Mouse (Mus musculus): ENCODE results near the gene Flvcr1. TPM values are rescaled to one million over a fixed set of nuclear protein-coding genes. Genes with fewer than 3 reads are reported as not detected.

The Flvcr1 gene
- 1 to 10 TPM; 1.9 to 2.6 TPM for polyA plus RNA-seq (2012; fragmentation: generic; extraction: Trizol)

DNA sequence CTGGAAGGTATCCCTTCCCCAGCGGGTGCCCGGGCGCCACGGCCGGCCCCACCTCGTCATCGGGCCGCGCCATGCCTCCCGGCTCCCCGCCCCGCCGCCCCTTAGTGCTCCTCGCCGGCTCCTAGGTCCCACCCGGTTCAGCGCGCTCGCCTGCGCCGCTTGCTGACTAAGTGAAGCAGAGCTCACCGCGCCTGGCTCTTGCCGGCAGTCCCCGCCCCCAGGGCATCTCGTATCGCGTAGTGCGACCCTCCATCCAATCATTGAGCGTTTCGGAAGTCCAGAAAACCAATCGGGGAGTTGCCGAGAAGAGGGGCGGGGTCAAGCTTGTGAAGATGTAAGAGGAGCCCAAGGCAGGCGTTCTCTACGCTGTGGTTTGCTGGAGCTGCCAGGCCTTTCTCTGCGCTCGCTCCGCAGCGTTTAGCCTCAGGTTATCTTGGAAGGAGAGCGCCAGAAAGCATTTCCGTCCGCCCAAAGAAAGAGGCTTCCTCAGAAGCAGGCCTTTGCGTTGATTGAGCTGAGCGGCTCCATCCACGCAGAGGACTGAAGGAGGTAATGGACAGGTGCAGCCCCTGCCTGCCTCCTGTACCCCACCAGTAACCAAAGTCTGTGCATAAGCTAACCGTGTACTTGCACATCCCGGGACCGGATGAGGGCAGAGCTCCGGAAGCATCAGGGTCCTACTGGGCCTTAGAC lies at the start of gene Flvcr1:
Gene Flvcr1, minus strand, starts transcription at position 138 of the 693 bp plus-strand sequence.

DNA sequence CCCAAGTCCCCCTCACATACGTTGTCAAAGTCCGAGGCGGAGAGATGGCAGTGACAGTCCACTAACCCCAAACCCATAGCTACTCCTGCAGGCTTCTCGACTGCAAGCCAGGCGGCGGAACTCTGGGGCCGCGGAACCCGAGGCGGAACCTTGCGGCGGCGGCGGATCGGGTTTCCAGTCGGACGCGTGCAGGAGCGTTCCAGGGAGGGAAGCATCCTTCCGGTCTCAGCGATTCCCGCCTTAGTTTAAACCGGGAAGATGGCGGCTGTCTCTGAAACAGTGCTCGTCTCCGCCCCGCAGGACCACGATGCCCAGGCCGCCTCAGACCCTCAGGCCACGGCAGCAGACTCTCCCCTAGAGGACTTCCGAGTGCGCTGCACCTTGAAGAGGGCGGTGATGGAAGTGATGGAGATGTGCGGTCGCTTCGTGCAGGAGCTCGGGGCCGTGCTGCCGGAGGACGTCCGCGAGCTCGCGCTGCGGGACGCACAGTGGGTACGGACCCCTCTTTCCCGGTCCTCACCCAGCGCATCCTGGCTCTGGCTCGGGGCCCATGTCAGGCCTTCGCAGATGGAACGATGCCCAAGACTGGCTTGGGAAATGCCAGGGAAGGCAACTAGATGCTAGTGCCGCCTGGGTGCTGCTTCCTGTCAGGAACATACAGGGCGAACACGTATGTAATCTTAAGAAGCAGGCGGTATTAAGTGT lies 37.0 kb upstream of the Flvcr1 start, which contains the start of the genes Tatdn3 and Nsl1:
Gene Tatdn3, minus strand, starts transcription at position 152 of the 705 bp plus-strand sequence.
Gene Nsl1, plus strand, starts transcription at position 232 of the 705 bp plus-strand sequence.

DNA sequence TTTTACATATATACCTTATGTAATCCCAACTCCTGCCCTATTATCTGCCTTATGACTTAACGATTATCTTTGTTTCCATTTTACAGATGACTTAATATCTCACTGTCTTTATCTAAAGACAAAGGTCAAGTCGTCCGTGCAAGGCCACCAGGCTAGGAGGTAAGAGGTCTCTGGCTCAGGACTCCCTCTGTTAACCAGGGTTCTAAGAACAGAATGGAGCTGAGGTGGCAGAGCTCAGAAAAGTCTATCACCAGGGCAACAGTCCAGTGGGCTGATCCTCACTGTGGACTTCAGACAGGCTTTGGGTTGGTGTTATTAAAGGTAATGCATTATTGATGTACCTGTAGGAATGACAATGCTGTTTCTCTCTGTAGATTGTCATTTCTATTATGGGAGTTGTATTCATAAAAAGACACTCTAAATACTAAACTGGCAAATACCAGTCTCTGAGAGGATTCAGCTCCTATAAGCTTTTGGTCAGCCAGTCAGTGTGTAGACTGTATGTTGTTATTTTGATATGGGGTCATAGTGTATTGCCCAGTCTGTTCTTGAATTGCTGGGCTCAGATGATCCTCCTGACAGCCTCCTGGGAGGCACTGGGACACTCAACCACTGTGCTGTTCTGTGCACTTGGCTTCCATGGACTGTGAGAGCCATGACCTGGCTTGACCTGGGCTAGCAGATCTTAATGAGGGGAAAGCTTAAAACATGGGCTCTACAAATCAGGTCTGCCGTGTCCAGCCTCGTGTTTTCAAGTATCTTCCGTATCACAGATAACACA lies 10.8 kb upstream of the Flvcr1 start, which contains the start of gene Spata45:
Gene Spata45, plus strand, starts transcription at position 86 of the 781 bp plus-strand sequence.

DNA sequence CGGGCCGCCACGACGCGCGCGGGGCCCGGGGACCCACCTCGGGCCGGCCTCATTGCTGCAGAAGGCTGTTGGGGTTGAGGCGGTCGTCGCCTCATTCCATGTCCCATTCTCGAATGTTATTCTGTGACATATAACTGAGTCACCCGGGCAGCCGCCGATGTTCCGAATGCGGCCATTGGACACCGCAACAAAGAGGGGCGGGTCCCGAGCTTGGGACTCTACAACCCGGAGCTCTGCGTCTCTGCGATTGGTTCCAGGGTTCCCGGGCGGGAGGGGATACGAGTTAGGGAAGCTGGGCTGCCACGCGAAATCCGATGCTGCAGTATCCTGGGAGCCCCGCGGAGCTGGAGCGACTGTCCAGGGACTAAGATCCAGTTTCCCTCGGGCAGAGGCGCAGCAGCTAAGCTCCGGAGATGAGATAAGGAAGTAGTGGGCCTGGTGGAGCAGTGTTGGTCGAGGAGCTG lies 46.8 kb downstream of the Flvcr1 start, which contains the start of gene Vash2:
Gene Vash2, minus strand, starts transcription at position 197 of the 464 bp plus-strand sequence.

Other genes starting within 250 kb of the Flvcr1 start
- gene Rps6kc1, start 114.4 kb downstream of the Flvcr1 start, polyA plus RNA-seq (2012; fragmentation: generic; extraction: Trizol): 10 to 100 TPM in 1 of 2 experiments, 1 to 10 TPM in 1; 5.7 to 13.0 TPM
- 10 to 100 TPM in 1 of 2 experiments, 1 to 10 TPM in 1; 3.4 to 16.1 TPM for gene Angel2, start 101.0 kb downstream of the Flvcr1 start, polyA plus RNA-seq (2012; fragmentation: generic; extraction: Trizol)
- gene Vash2, start 46.9 kb downstream of the Flvcr1 start, polyA plus RNA-seq (2012; fragmentation: generic; extraction: Trizol): 10 to 100 TPM in 1 of 2 experiments, 1 to 10 TPM in 1; 1.8 to 12.0 TPM
- not detected for gene Spata45, start 10.5 kb upstream of the Flvcr1 start, polyA plus RNA-seq (2012; fragmentation: generic; extraction: Trizol)
- gene Tatdn3, start 36.8 kb upstream of the Flvcr1 start, polyA plus RNA-seq (2012; fragmentation: generic; extraction: Trizol): 10 to 100 TPM in 1 of 2 experiments, 1 to 10 TPM in 1; 3.8 to 12.9 TPM
- gene Nsl1, start 36.9 kb upstream of the Flvcr1 start, polyA plus RNA-seq (2012; fragmentation: generic; extraction: Trizol): 1 to 10 TPM; 1.6 to 5.3 TPM
- under 1 TPM; 0.37 to 0.61 TPM for gene Batf3, start 71.7 kb upstream of the Flvcr1 start, polyA plus RNA-seq (2012; fragmentation: generic; extraction: Trizol)
- not detected for gene Fam71a, start 138.7 kb upstream of the Flvcr1 start, polyA plus RNA-seq (2012; fragmentation: generic; extraction: Trizol)
- 1 to 10 TPM in 1 of 2 experiments, under 1 TPM in 1; 0.20 to 1.1 TPM for gene Atf3, start 191.9 kb upstream of the Flvcr1 start, polyA plus RNA-seq (2012; fragmentation: generic; extraction: Trizol)